Mouse (Mus musculus) lung, postnatal 14 days (tissue): ENCODE results near the gene Ptpn4.

ENCODE experiments used
- DNase-seq: peaks from one replicate; pipeline ENCODE4 v3.0.0; 2021

Ptpn4 gene

DNA sequence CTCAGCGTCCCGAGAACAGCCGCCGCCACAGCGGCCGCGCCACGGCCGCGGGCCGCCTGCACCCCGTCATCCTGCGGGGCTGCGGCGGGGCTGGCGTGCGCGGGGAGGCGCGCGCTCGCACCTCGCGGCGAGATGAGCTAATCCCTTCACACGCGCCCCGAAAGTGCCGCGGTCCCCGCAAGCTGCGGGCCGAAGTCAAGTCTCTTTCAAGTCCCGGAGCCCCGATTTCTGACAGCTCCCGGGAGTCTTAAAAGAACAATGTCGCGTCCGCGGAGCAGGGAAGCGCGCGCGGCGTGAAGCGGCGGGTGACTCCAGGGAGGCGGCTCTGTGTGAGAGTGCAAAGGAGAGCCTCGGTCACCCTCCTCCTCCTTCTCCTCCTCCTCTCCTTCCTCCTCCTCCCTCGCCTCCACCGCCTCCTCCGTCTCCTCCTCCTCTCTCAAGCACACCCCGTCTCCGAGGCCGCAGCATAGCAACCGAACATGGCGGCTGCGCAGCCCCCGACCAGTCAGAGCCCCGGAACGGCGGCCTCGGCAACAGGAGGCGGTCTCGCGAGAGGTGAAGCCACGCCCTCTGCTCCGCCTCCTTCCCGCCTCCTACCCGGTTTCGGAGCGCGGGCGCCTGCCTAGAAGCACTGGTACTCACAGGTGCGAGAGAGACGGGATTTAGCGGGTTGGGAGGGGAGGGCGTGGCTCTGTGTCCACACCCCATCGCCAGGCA, at the start of gene Ptpn4:
Gene Ptpn4, minus strand, starts transcription at position 579 of the 717 bp plus-strand sequence.
- peak; percentile 99 for DNase-seq

DNA sequence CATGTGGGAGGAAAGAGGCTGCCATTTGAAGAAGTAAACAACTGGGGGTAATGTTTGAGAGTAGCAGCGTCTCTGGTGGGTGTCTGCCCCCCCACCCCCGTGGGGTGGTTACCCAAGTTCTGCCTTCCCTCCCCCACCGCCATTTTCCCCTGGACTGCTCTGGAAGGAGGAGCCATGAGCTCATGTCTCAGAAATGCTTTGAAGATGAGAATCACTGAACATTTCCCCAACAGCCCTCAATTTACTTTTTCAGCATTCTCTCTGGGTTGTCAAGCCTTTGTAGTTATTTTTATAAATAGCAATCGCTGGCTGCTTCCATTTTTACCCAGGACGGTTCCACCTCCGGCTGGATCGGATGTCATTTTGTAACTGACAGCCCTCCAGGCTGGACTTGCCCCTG, 48.9 kb upstream of the Ptpn4 start:
- peak; percentile 40 for DNase-seq

DNA sequence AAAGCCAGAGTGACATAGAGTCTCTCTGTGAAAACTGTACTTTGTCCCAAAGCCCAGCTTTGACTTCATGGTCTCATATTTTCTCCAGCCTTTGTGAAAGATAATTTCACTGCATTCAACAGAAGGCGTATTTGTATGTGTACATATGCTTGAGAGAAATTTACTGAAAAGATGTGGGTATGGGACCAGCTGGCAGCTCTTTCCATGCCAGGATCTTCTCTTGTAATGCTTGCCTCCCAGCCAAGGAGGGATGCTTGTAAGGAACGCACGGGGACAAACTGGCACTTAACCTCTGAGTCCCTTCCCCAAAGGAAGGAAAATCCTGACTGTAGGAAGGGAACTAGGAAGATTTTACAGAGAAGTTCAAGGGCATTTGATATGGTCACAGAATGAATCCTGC, 46.9 kb upstream of the Ptpn4 start:
- no peak for DNase-seq

GRCm38 (mm10) chr1:119878909-119879308, 41.5 kb upstream of the Ptpn4 start:
- DNase-seq: peak; percentile 51

GRCm38 (mm10) chr1:119877469-119877868, 40.1 kb upstream of the Ptpn4 start:
- DNase-seq: no peak

DNA sequence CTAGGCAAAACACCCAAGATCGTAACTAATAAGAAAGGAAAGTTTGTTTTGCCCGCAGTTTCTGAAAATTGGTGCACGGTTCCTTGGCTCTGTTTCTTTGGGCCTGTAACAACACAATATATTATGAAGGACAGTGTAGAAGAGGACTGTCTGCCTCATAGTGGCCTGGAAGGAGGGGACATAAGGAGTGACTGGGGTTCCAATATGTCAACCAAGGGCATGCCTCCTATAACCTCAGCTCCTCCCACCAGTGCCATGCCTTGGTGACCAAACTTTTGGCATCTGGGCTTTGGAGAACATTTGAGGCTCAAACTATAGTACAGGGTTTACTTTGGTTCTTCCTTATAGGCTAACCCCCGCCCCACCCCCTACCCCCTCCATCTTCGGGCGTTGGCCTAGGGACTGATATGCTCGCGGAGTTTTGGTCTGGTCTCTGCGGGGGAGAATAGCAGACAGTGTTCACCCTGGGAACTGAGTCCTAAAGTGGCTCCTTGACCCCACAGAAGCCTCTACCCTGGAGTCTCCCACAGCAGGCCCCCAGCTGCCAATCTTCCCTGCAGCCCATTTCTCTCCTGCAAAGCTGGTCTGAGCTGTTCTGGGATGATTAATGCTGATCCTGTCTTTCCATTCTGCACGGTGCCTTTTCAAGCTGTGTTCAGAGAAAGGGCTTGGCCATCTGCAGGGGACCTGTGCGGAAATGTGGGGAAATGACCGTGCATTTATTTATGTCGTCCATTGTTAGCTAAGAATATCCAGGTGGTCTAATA, 31.2 kb upstream of the Ptpn4 start:
- DNase-seq: no peak

- no peak for DNase-seq
These were observed 29.9 kb upstream of the Ptpn4 start for GRCm38 (mm10) chr1:119867300-119867699.

GRCm38 (mm10) chr1:119865311-119865710, 27.9 kb upstream of the Ptpn4 start:
- no peak for DNase-seq

DNA sequence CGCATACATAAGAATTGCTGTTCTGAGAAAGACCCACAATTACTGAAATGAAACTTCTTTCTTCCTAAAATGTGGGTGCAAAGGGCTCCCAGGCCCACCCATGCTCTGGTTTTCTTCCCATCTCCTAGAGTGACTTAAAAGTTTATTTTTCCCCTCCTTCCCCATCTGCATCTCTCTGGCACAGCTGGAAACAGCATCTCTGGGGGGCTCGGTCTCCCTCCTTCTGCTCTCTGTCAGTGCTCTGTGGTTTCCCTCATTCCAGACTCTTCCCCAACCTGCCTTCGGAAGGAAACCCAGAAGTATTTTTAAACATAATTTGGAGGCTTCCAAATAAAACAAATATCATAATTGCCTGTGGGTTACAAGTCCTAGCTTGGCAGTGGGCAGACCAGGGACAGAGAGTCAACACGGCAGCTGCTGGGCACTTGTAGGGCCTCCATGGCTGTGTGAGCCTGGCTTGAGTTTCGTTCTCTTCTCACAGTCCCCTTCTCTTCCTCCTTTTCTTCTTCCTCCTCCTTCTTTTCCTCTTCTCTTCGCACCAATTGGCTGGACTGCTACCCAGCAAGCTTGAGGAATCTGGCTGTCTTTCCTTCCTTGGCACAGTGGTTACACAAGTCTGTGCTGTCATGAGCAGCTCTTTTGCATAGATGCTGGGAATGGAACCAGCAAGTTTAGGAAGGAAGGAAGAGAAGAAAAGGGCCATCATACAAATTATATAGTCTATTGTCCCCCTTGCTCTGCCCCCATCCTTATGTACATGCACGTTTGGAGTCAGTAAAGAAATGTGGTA, 26.3 kb upstream of the Ptpn4 start:
- DNase-seq: no peak

- DNase-seq: no peak
These were observed 22.2 kb upstream of the Ptpn4 start for GRCm38 (mm10) chr1:119859566-119859965.

GRCm38 (mm10) chr1:119852980-119853379, 15.6 kb upstream of the Ptpn4 start:
- DNase-seq: no peak

GRCm38 (mm10) chr1:119852339-119852738, 14.9 kb upstream of the Ptpn4 start:
- DNase-seq: no peak

GRCm38 (mm10) chr1:119849146-119849935, 11.9 kb upstream of the Ptpn4 start:
- no peak for DNase-seq

DNA sequence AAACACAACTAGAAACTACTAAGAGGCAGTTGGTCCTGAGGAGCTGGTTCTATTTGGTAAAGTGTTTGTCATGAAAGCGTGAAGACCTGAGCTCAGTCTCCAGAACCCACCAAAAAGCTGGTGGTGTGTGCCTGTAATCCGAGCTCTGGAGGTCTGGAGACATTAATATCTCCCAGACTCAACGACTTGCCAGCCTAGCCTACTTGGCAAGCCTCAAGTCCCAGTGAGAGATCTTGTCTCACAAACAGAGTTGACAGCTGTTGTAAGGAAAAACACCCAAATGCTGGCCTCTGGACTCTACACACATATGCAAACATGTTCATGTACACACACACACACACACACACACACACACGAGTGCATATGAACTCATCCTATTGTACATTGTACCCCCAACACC, 7.9 kb upstream of the Ptpn4 start:
- no peak for DNase-seq

GRCm38 (mm10) chr1:119843121-119843520, 5.7 kb upstream of the Ptpn4 start:
- DNase-seq: no peak

DNA sequence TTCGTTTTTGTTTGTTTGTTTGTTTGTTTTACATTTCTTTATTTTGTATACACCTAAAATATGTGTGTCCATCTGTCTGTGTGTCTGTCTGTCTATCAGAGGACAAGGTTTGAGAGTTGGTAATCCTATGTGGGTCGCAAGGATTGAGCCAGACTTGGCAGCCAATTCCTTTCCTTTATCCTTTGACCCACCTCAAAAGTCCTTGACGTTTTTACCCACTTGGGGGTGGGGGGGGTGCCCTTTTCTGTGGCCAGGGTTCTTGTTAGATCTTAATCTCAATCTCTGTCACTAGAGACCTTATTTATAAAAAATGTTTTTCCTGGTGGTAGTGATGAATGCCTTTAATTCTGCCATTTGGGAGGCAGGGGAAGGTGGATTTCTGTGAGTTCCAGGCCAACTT, 828 bp upstream of the Ptpn4 start:
- DNase-seq: no peak

DNA sequence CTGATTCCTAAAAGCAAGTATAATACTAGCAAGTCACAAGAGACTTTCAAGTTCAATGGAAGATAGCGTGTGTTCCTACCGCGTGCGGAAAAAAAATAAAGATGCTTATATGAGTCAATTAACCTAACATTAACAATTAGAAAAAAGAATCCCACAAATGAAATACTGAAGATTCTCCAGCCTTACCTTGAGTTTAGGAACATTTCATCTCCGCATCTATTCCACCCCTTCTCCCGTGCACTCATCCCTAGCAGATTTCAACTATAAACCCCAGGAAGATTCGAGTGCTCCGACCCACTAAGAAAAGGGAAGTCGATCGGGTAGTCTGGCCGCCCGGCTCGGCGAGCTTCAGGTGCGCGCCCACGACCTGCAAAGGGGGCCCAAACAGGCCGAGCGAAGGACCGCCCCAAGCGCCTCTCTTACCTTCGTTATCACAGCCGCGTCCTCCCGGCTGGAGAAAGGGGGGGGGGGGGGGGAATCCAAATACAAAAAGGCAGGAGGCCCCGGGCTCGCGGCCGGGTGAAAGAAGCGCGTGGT, 866 bp downstream of the Ptpn4 start:
- peak; percentile 30 for DNase-seq

GRCm38 (mm10) chr1:119835726-119836478, 1.5 kb downstream of the Ptpn4 start:
- no peak for DNase-seq

DNA sequence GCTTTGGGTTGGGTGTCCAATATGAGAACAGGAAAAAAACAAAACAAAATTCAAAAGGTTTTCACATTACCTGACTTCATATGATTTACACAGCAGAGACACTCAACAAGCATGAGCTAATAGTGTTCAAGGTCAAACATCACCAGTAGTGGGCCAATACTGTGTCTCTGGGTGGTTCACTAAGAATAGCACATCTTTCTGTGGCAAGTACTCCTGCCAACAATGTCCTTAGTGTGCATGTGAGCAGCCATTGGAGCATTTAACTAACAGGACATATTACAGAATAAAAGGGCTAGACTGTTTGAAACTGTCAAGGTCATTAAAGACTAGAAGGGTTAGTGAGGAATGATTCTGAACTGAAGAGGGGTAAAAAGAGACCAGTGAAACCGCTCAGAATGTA, 9.3 kb downstream of the Ptpn4 start:
- DNase-seq: no peak

DNA sequence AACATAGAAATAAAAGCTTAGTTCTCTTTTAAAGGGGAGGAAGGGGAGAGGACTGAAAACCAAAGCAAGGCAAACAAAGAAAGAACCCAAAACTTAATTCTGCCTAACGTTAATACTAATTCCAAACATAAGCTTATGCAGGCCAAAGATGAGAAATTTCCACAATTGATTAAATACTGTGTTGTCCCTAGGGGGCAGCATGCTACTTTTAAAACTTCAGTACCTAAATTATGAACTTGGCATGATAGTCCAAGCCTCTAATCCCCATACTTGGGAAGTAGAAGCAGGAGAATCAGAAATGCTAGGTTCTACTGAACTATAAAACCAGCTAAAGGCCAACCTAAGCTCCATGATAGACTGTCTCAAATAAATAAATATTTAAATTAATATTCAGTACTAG, 18.7 kb downstream of the Ptpn4 start:
- peak; percentile 61 for DNase-seq

GRCm38 (mm10) chr1:119807707-119808106, 29.7 kb downstream of the Ptpn4 start:
- no peak for DNase-seq

GRCm38 (mm10) chr1:119805984-119806383, 31.4 kb downstream of the Ptpn4 start:
- no peak for DNase-seq
